Mouse (Mus musculus): Measurements from ENCODE around the gene Paqr5. TPM values are rescaled to one million over a fixed set of nuclear protein-coding genes. Genes with fewer than 3 reads are reported as not detected.

The Paqr5 gene
- polyA plus RNA-seq, 1 experiment from 2014 or later = 0.10 TPM

Other genes with a start within 250 kb of the Paqr5 start
- gene Rplp1, start 112.3 kb downstream of the Paqr5 start, polyA plus RNA-seq (2015; fragmentation: Nextera tagmentation; extraction: Ambion mirVana) = 975 and 981 TPM in 2 replicates
- 17.0 and 19.7 TPM in 2 replicates for gene Kif23, start 80.1 kb downstream of the Paqr5 start, polyA plus RNA-seq (2015; fragmentation: Nextera tagmentation; extraction: Ambion mirVana)
- 17.3 and 20.7 TPM in 2 replicates for gene Glce, start 95.8 kb upstream of the Paqr5 start, polyA plus RNA-seq (2015; fragmentation: Nextera tagmentation; extraction: Ambion mirVana)